Mouse (Mus musculus) CH12.LX (cell line): ENCODE data around the gene Ankrd36. TPM values are rescaled to one million over a fixed set of nuclear protein-coding genes. Genes with fewer than 3 reads are reported as not detected.

Source experiments
- DNase-seq: peaks from one replicate; pipeline ENCODE4 v3.0.0-alpha.2; 2013; ENCODE audit errors: extremely low read depth
- H3K27ac ChIP-seq: 2 replicates; pipeline ENCODE4 v1.5.1; 2012; ENCODE audit warnings: low read depth, mild to moderate bottlenecking, control low read depth, moderate library complexity; ENCODE audit not compliant: insufficient read depth
- H3K27me3 ChIP-seq: replicated peaks from 2 replicates; pipeline ENCODE3; 2012; ENCODE audit warnings: inconsistent platforms
- H3K36me3 ChIP-seq, 2 experiments: replicated peaks in 1 of 2; 2 replicates each; pipeline versions ENCODE3 to v1.6.1; 2012; ENCODE audit warnings: inconsistent platforms in 1 of 2, low read length in 1 of 2, mild to moderate bottlenecking in 1 of 2, mixed read lengths in 1 of 2, moderate library complexity in 1 of 2; ENCODE audit not compliant: control insufficient read depth in 1 of 2, insufficient read depth in 1 of 2
- H3K4me1 ChIP-seq, 2 experiments: 2 replicates each; pipeline ENCODE4 v1.6.1; 2012; ENCODE audit warnings: inconsistent platforms in 1 of 2, moderate library complexity in 1 of 2; ENCODE audit not compliant: insufficient read depth in 2 of 2, control insufficient read depth in 1 of 2
- H3K4me2 ChIP-seq: 2 replicates; pipeline ENCODE4 v1.6.1; 2012; ENCODE audit warnings: low read depth, mild to moderate bottlenecking, control low read depth; ENCODE audit not compliant: poor library complexity, insufficient read depth, severe bottlenecking
- H3K4me3 ChIP-seq, 3 experiments: fragments of 150-350 bp in 1 of 3; sonication (generic) in 1 of 3; replicated peaks in 1 of 3; 2 replicates each; pipeline versions ENCODE3 to v1.5.1; 2011 to 2012; ENCODE audit warnings: low read depth in 2 of 3, low read length in 2 of 3, mild to moderate bottlenecking in 2 of 3, moderate library complexity in 2 of 3, control low read depth in 1 of 3, improper control_type of control experiment in 1 of 3, inconsistent platforms in 1 of 3, mixed read lengths in 1 of 3; ENCODE audit not compliant: poor library complexity in 1 of 3
- H3K79me2 ChIP-seq: replicated peaks from 2 replicates; pipeline ENCODE4 v1.6.1; 2012; ENCODE audit warnings: mild to moderate bottlenecking, moderate library complexity; ENCODE audit not compliant: control insufficient read depth, poor library complexity, insufficient read depth, severe bottlenecking; ENCODE audit errors: extremely low read depth
- H3K9ac ChIP-seq: 2 replicates; pipeline ENCODE4 v1.6.1; 2012; ENCODE audit warnings: low read depth, mild to moderate bottlenecking, control low read depth, moderate library complexity; ENCODE audit not compliant: insufficient read depth
- H3K9me3 ChIP-seq: replicated peaks from 2 replicates; pipeline ENCODE3; 2012; ENCODE audit warnings: low read length, inconsistent platforms, mixed read lengths
- BHLHE40 ChIP-seq: IDR thresholded peaks from 2 replicates; pipeline ENCODE4 v1.6.1; 2011; ENCODE audit warnings: mild to moderate bottlenecking, low read depth, low read length, improper control_type of control experiment
- CHD1 ChIP-seq: IDR thresholded peaks from 2 replicates; pipeline ENCODE4 v1.6.1; 2012; ENCODE audit warnings: low read depth, low read length, improper control_type of control experiment, inconsistent platforms
- CHD2 ChIP-seq: IDR thresholded peaks from 2 replicates; pipeline ENCODE4 v1.6.1; 2011; ENCODE audit warnings: low read length, improper control_type of control experiment
- CTCF ChIP-seq, 2 experiments: IDR thresholded peaks in 1 of 2; conservative IDR thresholded peaks in 1 of 2; 2 replicates each; pipeline ENCODE4 v1.5.1; 2011 to 2012; ENCODE audit warnings: low read depth in 2 of 2, low read length in 2 of 2, improper control_type of control experiment in 1 of 2, inconsistent platforms in 1 of 2, mild to moderate bottlenecking in 1 of 2, moderate library complexity in 1 of 2
- E2F4 ChIP-seq: IDR thresholded peaks from 2 replicates; pipeline ENCODE4 v1.6.1; 2011; ENCODE audit warnings: low read depth, low read length, improper control_type of control experiment; ENCODE audit not compliant: insufficient replicate concordance
- ELF1 ChIP-seq: IDR thresholded peaks from 2 replicates; pipeline ENCODE4 v1.6.1; 2014; ENCODE audit warnings: low read depth, mild to moderate bottlenecking, inconsistent platforms, low read length, improper control_type of control experiment
- EP300 ChIP-seq: IDR thresholded peaks from 2 replicates; pipeline ENCODE4 v1.6.1; 2011; ENCODE audit warnings: low read length, improper control_type of control experiment
- GABPA ChIP-seq: IDR thresholded peaks from 2 replicates; pipeline ENCODE4 v1.6.1; 2012; ENCODE audit warnings: low read depth, low read length, improper control_type of control experiment, inconsistent platforms; ENCODE audit not compliant: insufficient replicate concordance
- HCFC1 ChIP-seq: IDR thresholded peaks from 2 replicates; pipeline ENCODE4 v1.6.1; 2012; ENCODE audit warnings: low read depth, mild to moderate bottlenecking, inconsistent platforms, low read length, improper control_type of control experiment
- IRF4 ChIP-seq: IDR thresholded peaks from 2 replicates; pipeline ENCODE4 v1.6.1; 2014; ENCODE audit warnings: low read depth, mild to moderate bottlenecking, inconsistent platforms, low read length, improper control_type of control experiment
- JUN ChIP-seq: IDR thresholded peaks from 2 replicates; pipeline ENCODE4 v1.6.1; 2011; ENCODE audit warnings: low read depth, mild to moderate bottlenecking, low read length, improper control_type of control experiment, moderate library complexity; ENCODE audit not compliant: insufficient read depth
- JUND ChIP-seq: conservative IDR thresholded peaks from 2 replicates; pipeline ENCODE4 v1.6.1; 2011; ENCODE audit warnings: low read depth, low read length, improper control_type of control experiment
- KAT2A ChIP-seq: IDR thresholded peaks from 2 replicates; pipeline ENCODE4 v1.6.1; 2012; ENCODE audit warnings: low read length, improper control_type of control experiment, inconsistent platforms; ENCODE audit not compliant: insufficient replicate concordance
- MAFK ChIP-seq: IDR thresholded peaks from 2 replicates; pipeline ENCODE4 v1.6.1; 2011; ENCODE audit warnings: low read length, improper control_type of control experiment; ENCODE audit not compliant: insufficient replicate concordance
- MAZ ChIP-seq: IDR thresholded peaks from 2 replicates; pipeline ENCODE4 v1.6.1; 2012; ENCODE audit warnings: low read depth, mild to moderate bottlenecking, inconsistent platforms, low read length, improper control_type of control experiment, moderate library complexity
- MEF2A ChIP-seq: IDR thresholded peaks from 2 replicates; pipeline ENCODE4 v1.6.1; 2014; ENCODE audit warnings: low read depth, mild to moderate bottlenecking, inconsistent platforms, low read length, improper control_type of control experiment, borderline replicate concordance
- MXI1 ChIP-seq: IDR thresholded peaks from 2 replicates; pipeline ENCODE4 v1.6.1; 2011; ENCODE audit warnings: mild to moderate bottlenecking, low read depth, low read length, improper control_type of control experiment
- MYC ChIP-seq: IDR thresholded peaks from 2 replicates; pipeline ENCODE4 v1.6.1; 2011; ENCODE audit warnings: low read depth, mild to moderate bottlenecking, improper control_type of control experiment, low read length
- NELFE ChIP-seq: IDR thresholded peaks from 2 replicates; pipeline ENCODE4 v1.6.1; 2011; ENCODE audit warnings: low read depth, low read length, improper control_type of control experiment
- NRF1 ChIP-seq: IDR thresholded peaks from 2 replicates; pipeline ENCODE4 v1.6.1; 2014; ENCODE audit warnings: low read depth, mild to moderate bottlenecking, inconsistent platforms, low read length, improper control_type of control experiment, moderate library complexity
- PAX5 ChIP-seq: IDR thresholded peaks from 2 replicates; pipeline ENCODE4 v1.6.1; 2012; ENCODE audit warnings: low read length, inconsistent platforms, mixed read lengths
- POLR2A ChIP-seq: IDR thresholded peaks from 2 replicates; pipeline ENCODE4 v1.6.1; 2011; ENCODE audit warnings: low read depth, mild to moderate bottlenecking, improper control_type of control experiment, low read length
- RCOR1 ChIP-seq: conservative IDR thresholded peaks from 2 replicates; pipeline ENCODE4 v1.6.1; 2012; ENCODE audit warnings: low read depth, mild to moderate bottlenecking, inconsistent platforms, low read length, improper control_type of control experiment
- SIN3A ChIP-seq: IDR thresholded peaks from 2 replicates; pipeline ENCODE4 v1.6.1; 2012; ENCODE audit warnings: low read length, improper control_type of control experiment, inconsistent platforms
- SMC3 ChIP-seq: IDR thresholded peaks from 2 replicates; pipeline ENCODE4 v1.6.1; 2011; ENCODE audit warnings: low read depth, low read length, improper control_type of control experiment
- TBP ChIP-seq: conservative IDR thresholded peaks from 2 replicates; pipeline ENCODE4 v1.6.1; 2011; ENCODE audit warnings: low read depth, low read length, improper control_type of control experiment
- TCF12 ChIP-seq: IDR thresholded peaks from 2 replicates; pipeline ENCODE4 v1.6.1; 2014; ENCODE audit warnings: low read depth, mild to moderate bottlenecking, inconsistent platforms, low read length, improper control_type of control experiment
- UBTF ChIP-seq: IDR thresholded peaks from 2 replicates; pipeline ENCODE4 v1.6.1; 2012; ENCODE audit warnings: low read depth, mild to moderate bottlenecking, inconsistent platforms, low read length, improper control_type of control experiment, moderate library complexity
- USF2 ChIP-seq: conservative IDR thresholded peaks from 2 replicates; pipeline ENCODE4 v1.6.1; 2011; ENCODE audit warnings: low read depth, low read length, improper control_type of control experiment
- ZC3H11A ChIP-seq: IDR thresholded peaks from 2 replicates; pipeline ENCODE4 v1.6.1; 2012; ENCODE audit warnings: low read depth, mild to moderate bottlenecking, inconsistent platforms, low read length, improper control_type of control experiment
- ZKSCAN1 ChIP-seq: IDR thresholded peaks from 2 replicates; pipeline ENCODE4 v1.6.1; 2012; ENCODE audit warnings: low read depth, inconsistent platforms, low read length, improper control_type of control experiment, borderline replicate concordance
- ZMIZ1 ChIP-seq: IDR thresholded peaks from 2 replicates; pipeline ENCODE4 v1.6.1; 2012; ENCODE audit warnings: low read depth, mild to moderate bottlenecking, inconsistent platforms, low read length, improper control_type of control experiment
- ZNF384 ChIP-seq: IDR thresholded peaks from 2 replicates; pipeline ENCODE4 v1.6.1; 2012; ENCODE audit warnings: low read depth, low read length, improper control_type of control experiment, inconsistent platforms
- dilution Hi-C: fragments of 300-500 bp; cut with MboI; formaldehyde crosslinking; loops from 2 replicates; pipeline ENCODE4 v1.14.3; 2020; ENCODE audit warnings: low sequenced_read_pairs; ENCODE audit not compliant: extremely low pct_unique_long_range_greater_than_20kb, extremely low pct_ligation_motif_present
- in situ Hi-C: fragments of 300-500 bp; cut with MboI; formaldehyde crosslinking; loops from 3 replicates; pipeline ENCODE4 v1.14.3; 2019; ENCODE audit warnings: low sequenced_read_pairs, low pct_ligation_motif_present, low pct_unique_long_range_greater_than_20kb, mixed read lengths
- polyA plus RNA-seq: library from polyadenylated mRNA; unstranded; fragments of >175 nt; gene quantifications from 2 replicates; pipeline ENCODE4 v1.2.1, GENCODE M21; 2012; ENCODE audit warnings: low read depth; ENCODE audit not compliant: insufficient read length
- total RNA-seq, 2 experiments: library from RNA; depleted of rRNA; stranded (reverse); fragments of 300-350 nt in 1 of 2; fragments of >200 nt in 1 of 2; gene quantifications; 2 replicates each; pipeline ENCODE4 v1.2.3; 2012 to 2014

Gene Ankrd36
- total and polyA plus RNA-seq, 3 experiments, result not detected

- TF ChIP-seq MAFK (peak; percentile 72; the same call in 1 of the 2 replicates), TCF12 (peak; percentile 96), UBTF (no peak), CTCF (conservative IDR thresholded peaks at IDR 0.05 in 1 of 2, IDR thresholded peaks at IDR 0.05 in 1 of 2; ENCODE audit: low read depth in 2 of 2, low read length in 2 of 2) (peak in 1 of 2 experiments; percentile 68; a peak in 2 of 4 replicates), MEF2A (peak; percentile 80), ZNF384 (peak; percentile 66), EP300 (peak; percentile 95), MYC (peak; percentile 95), SMC3 (peak; percentile 49), ZC3H11A (no peak), ZMIZ1 (peak; percentile 76), CHD1 (no peak; the same call in 1 of the 2 replicates), GABPA (no peak), NELFE (0 out of 2 replicates have a peak, but pooled peaks have one; percentile 24), HCFC1 (peak; percentile 42; the same call in 1 of the 2 replicates), KAT2A (no peak), NRF1 (no peak), POLR2A (peak; percentile 55), SIN3A (peak; percentile 100), CHD2 (0 out of 2 replicates have a peak, but pooled peaks have one; percentile 59), PAX5 (no peak)
- TF ChIP-seq, all 38 proteins: peak for 27
Observed at GRCm38 (mm10) chr11:5521516-5522291, 47.8 kb upstream of the Ankrd36 start (continued).

- peak overlapping the region; percentile 96; the same call in 1 of the 2 replicates for H3K9ac ChIP-seq
- no peaks in the 10 kb centered on the region for H3K27me3 ChIP-seq
- no peak overlapping the region for H3K27ac ChIP-seq
- peak overlapping the region; percentile 39 to 84 (median 53) for H3K4me3 ChIP-seq
- in situ Hi-C loops, result loop anchor here (5.0 kb wide), 1 partner anchor 36 kb away; no protein-coding TSS in a partner anchor
- no peaks in the 10 kb centered on the region for H3K9me3 ChIP-seq
- no peak for DNase-seq
- dilution Hi-C loops, result no loop called here
- H3K4me2 ChIP-seq, result peak overlapping the region; percentile 97
- H3K79me2 ChIP-seq, result peaks cover 42% of the 10 kb centered on the region
- peaks cover 15 to 59% of the 10 kb centered on the region in 2 experiments for H3K4me1 ChIP-seq
- H3K36me3 ChIP-seq, result peaks cover 42 to 57% of the 10 kb centered on the region in 2 experiments
- TF ChIP-seq USF2, result no peak
- 0 out of 2 replicates have a peak, but pooled peaks have one; percentile 14 for TF ChIP-seq ZNF384
- TF ChIP-seq PAX5, result no peak
- TF ChIP-seq ELF1, result no peak
- TF ChIP-seq ZC3H11A, result no peak
- no peak for TF ChIP-seq TCF12
- no peak for TF ChIP-seq CHD1
- no peak for TF ChIP-seq MXI1
- TF ChIP-seq MAFK, result no peak
- no peak for TF ChIP-seq E2F4
- TF ChIP-seq TBP, result no peak
- no peak for TF ChIP-seq MYC
- 0 out of 2 replicates have a peak, but pooled peaks have one; percentile 14 for TF ChIP-seq BHLHE40
- TF ChIP-seq IRF4, result no peak
- TF ChIP-seq JUND, result no peak
- TF ChIP-seq JUN, result no peak
- no peak for TF ChIP-seq CTCF (conservative IDR thresholded peaks at IDR 0.05 in 1 of 2, IDR thresholded peaks at IDR 0.05 in 1 of 2; ENCODE audit: low read depth in 2 of 2, low read length in 2 of 2)
- TF ChIP-seq ZKSCAN1, result no peak
- TF ChIP-seq HCFC1, result no peak
- TF ChIP-seq POLR2A, result peak; percentile 28
- TF ChIP-seq SIN3A, result no peak
- peak; percentile 47; the same call in 1 of the 2 replicates for TF ChIP-seq ZMIZ1
- TF ChIP-seq EP300, result no peak
- TF ChIP-seq RCOR1, result no peak
- TF ChIP-seq MAZ, result no peak
- TF ChIP-seq NELFE, result no peak
Observed at GRCm38 (mm10) chr11:5522798-5523415, 46.6 kb upstream of the Ankrd36 start.
